Mouse (Mus musculus): ENCODE results near the gene Iqgap3. TPM values are rescaled to one million over a fixed set of nuclear protein-coding genes. Genes with fewer than 3 reads are reported as not detected.
A peak's percentile ranks its signal among the peaks of the same experiment; 100 is the strongest.

The Iqgap3 gene
- polyA plus RNA-seq, 1 experiment from 2014 or later = 11.2 TPM

DNA sequence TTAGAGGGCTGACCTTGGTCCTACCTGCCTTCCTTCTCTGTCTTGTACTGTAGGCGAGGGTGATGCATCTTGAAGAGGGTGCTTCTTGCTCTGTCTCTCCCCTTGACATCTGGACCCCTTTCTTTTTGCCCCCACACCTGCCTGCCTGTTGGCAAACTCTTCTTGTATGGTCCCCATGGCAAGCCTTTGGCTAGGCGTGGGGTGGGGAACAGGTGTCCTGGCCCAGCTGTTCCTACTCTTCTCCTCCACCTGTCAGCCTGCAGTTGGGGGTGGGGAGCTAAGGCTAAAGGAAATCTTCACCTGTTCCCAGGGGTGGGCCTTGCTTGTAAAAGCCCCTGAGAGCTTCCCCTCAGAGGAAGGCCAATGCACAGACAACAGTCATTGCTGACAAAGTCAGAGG lies 65.7 kb downstream of the Iqgap3 start:
- 50% methylated on average over 2 of the region's 2 CpGs for WGBS (ENCODE audit: insufficient replicate concordance)
- H3K4me1 ChIP-seq = peaks cover 99% of the 10 kb centered on the region
- H3K9me3 ChIP-seq (replicated peaks) = no peaks in the 10 kb centered on the region
- no peak overlapping the region for H3K4me3 ChIP-seq
- no peaks in the 10 kb centered on the region for H3K27me3 ChIP-seq (replicated peaks)
- H3K4me2 ChIP-seq = peak overlapping the region; percentile 95; the same call in 1 of the 2 replicates
- H3K36me3 ChIP-seq = peaks cover 18% of the 10 kb centered on the region; the same call in 1 of the 2 replicates
- peak overlapping the region; percentile 62; the same call in 1 of the 2 replicates for H3K27ac ChIP-seq
- ATAC-seq = no peak
- H3K9ac ChIP-seq = peak overlapping the region; percentile 40; the same call in 1 of the 2 replicates

DNA sequence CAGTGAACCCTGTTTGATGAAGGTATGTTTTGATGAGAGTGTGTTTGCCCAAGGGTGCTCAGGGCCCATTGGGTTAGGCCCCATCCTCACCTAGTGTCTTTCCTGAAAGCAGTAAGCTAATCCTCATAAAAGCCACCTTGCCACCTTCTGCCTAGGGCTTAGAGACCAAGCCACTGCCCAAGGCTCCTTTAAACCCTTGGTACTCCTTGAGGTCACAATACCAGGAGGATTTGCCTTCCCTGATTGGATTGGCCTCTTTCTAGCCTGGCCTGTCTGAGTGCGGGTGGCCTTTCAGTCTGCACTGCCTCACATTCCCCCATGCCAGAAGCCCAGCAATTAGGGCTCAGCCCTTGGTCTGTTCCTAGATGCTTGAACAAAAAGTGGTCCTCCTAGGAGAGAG lies 66.1 kb downstream of the Iqgap3 start:
- 88% methylated on average over 1 of the region's 1 CpGs for WGBS (ENCODE audit: insufficient replicate concordance)
- Histone ChIP-seq H3K27ac (peak overlapping the region; percentile 62), H3K4me2 (peak overlapping the region; percentile 40; the same call in 1 of the 2 replicates), H3K9me3 (replicated peaks) (no peaks in the 10 kb centered on the region), H3K4me3 (no peak overlapping the region), H3K27me3 (replicated peaks) (no peaks in the 10 kb centered on the region), H3K9ac (peak overlapping the region; percentile 40; the same call in 1 of the 2 replicates), H3K36me3 (peaks cover 18% of the 10 kb centered on the region; the same call in 1 of the 2 replicates), H3K4me1 (peaks cover 97% of the 10 kb centered on the region)
- no peak for ATAC-seq

DNA sequence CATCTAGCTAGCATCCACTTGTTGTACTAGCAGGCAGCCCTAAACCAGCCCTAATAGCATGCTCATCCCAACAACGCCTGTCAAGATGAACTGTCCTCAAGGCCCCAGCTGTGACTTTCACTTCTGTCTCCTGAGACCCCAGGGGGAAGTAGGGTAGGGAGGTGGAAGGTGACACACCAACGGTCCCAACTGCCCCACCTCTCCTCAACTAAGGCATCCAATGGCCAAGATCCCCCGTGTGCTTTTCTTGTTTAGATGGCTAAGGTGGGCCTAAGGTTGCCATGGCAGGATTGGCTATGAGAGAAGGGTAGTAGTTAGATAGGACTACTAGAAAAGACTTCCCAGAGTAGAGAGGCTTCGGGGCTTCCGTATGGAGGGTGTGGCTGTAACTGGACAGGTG lies 66.6 kb downstream of the Iqgap3 start:
- H3K36me3 ChIP-seq = peaks cover 18% of the 10 kb centered on the region; the same call in 1 of the 2 replicates
- WGBS (ENCODE audit: insufficient replicate concordance) = 47% methylated on average over 5 of the region's 5 CpGs
- peak overlapping the region; percentile 62; the same call in 1 of the 2 replicates for H3K27ac ChIP-seq
- peaks cover 95% of the 10 kb centered on the region for H3K4me1 ChIP-seq
- H3K27me3 ChIP-seq (replicated peaks) = no peaks in the 10 kb centered on the region
- no peak overlapping the region for H3K9ac ChIP-seq
- ATAC-seq = no peak
- peak overlapping the region; percentile 40 for H3K4me2 ChIP-seq
- H3K9me3 ChIP-seq (replicated peaks) = no peaks in the 10 kb centered on the region
- H3K4me3 ChIP-seq = no peak overlapping the region

DNA sequence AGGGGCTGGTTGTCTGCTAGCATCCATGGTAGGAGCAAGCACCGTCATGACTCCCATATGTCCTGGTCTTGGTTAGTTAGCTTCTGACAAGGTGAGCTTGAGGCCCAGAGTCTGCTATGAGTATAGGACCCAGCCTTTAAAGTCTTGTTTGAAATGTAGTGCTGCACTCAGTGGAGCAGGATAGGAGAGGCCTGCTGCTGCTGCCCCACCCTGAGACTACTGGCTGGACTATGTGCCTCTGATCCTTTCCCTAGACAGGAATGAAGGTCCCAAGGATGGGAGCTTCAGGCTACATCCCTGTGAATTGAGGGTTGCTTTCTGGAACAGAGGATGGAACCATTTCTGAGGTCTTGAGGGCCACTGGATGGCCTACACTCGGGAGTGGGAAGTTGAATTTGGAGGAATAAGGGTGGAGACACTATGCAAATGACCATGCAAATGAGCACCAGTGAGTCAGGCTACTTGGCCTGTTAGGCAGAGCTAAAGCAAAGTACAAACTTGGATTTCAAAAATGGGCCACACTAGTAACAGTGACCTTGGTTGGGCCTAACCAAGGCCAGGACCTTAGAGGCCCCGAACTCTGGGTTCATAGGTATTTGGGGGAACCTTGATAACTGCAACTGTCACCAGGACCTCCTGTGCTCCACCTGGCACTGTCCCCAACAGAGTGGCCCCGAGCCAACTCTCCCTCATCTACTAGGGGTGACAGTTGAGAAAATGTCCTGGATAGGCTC lies 67.2 kb downstream of the Iqgap3 start:
- Histone ChIP-seq H3K27ac (peak overlapping the region; percentile 62), H3K4me1 (peaks cover 89% of the 10 kb centered on the region), H3K4me2 (peak overlapping the region; percentile 40), H3K9me3 (replicated peaks) (no peaks in the 10 kb centered on the region), H3K4me3 (no peak overlapping the region), H3K9ac (no peak overlapping the region), H3K36me3 (peaks cover 18% of the 10 kb centered on the region; the same call in 1 of the 2 replicates), H3K27me3 (replicated peaks) (no peaks in the 10 kb centered on the region)
- 46% methylated on average over 4 of the region's 4 CpGs for WGBS (ENCODE audit: insufficient replicate concordance)
- ATAC-seq = 0 out of 2 replicates have a peak, but pooled peaks have one; percentile 19

DNA sequence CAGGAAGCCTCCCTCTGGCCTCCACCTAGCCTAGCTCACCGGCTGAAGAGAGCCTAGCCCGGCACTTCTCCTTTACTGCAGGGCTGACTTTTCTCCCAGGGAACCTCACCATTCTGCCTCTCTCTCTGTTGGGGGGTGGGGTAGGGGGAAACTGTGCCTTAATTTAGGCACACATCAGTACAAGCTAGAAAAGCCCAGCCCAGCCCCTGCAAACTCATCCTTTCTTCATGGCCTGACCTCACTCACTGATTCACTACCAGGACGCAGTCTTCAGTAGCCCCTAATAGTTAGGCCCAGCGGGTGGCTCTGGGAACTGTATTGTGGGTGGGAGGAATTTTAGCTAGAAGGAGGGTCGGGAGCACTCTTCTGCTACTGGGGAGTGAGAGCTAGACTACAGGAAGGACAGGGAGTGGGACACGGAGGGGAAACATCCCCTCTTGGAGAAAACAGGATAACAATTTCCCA lies 67.8 kb downstream of the Iqgap3 start:
- H3K9me3 ChIP-seq (replicated peaks) = no peaks in the 10 kb centered on the region
- no peak overlapping the region for H3K4me3 ChIP-seq
- no peak for ATAC-seq
- H3K9ac ChIP-seq = peak overlapping the region; percentile 57; the same call in 1 of the 2 replicates
- H3K36me3 ChIP-seq = peaks cover 18% of the 10 kb centered on the region; the same call in 1 of the 2 replicates
- peak overlapping the region; percentile 40 for H3K4me2 ChIP-seq
- no peaks in the 10 kb centered on the region for H3K27me3 ChIP-seq (replicated peaks)
- peak overlapping the region; percentile 42; the same call in 1 of the 2 replicates for H3K27ac ChIP-seq
- 26% methylated on average over 6 of the region's 6 CpGs for WGBS (ENCODE audit: insufficient replicate concordance)
- peaks cover 88% of the 10 kb centered on the region for H3K4me1 ChIP-seq

DNA sequence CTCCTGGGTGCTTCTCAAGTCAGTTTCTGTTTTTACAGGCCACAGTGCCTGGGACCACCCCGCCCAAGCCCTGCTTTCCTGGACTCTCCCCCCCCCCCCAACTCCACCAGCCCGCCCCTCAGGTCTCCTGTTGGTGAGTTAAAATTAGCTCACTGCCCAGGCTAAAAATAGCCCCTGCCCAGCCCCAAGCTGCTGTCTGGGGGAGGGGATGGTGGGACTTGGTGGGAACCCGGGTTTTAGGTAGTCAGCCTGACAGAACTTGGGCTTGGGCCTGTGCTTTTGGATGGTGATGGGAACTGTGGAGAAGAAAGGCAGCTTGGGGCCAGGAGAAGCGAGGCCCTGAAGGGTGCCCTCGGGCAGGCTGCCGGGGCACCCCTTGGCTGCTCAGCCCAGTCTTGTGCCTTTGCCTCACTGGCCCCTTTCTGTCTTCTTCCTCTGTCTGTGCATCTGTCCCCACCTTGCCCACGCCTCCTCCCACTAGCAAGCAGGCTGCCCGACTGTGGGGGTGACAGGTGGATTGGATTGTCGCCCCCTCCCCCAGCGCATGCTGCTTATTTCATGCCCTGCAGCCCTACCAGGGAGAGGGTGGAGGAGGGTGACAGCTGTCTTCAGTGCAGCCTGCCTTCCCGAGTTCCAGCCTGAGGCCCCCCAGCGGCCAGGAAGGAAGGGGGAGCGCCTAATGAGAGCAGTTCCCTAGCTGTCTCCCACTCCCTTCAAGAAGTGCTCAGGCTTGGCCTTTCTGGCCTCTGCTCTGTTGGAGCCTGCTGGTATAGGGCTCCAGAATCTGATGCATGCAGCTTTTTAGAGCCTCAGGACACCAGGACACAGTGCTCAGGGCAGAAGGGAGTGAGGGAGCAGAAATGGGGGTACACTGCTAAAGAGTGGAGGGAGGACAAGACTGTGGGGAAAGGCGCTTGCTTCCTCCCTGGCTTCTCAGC lies 68.6 kb downstream of the Iqgap3 start:
- peak overlapping the region; percentile 42 for H3K27ac ChIP-seq

DNA sequence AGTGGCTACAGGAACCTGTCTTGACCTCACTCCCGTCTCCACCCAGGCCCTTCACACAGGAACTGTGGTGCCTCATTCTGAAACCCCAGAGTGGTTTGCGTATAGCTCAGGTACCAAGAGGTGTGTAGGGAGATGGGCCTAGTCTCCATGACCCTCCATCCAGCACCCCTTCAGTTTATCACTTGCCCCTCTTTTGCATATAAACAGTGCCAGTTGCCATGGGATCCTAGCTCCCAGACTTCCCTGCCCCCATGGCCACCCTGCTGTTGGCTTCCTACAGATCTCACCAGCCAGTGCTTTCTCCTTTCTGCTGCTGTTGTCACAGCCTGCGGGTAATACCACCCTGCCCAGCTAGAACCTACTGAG lies 69.2 kb downstream of the Iqgap3 start:
- H3K27ac ChIP-seq = peak overlapping the region; percentile 38; the same call in 1 of the 2 replicates
- peaks cover 22% of the 10 kb centered on the region for H3K36me3 ChIP-seq
- ATAC-seq = no peak
- no peak overlapping the region for H3K4me3 ChIP-seq
- no peak overlapping the region for H3K4me2 ChIP-seq
- H3K9ac ChIP-seq = no peak overlapping the region
- 70% methylated on average over 3 of the region's 3 CpGs for WGBS (ENCODE audit: insufficient replicate concordance)
- H3K27me3 ChIP-seq (replicated peaks) = no peaks in the 10 kb centered on the region
- no peaks in the 10 kb centered on the region for H3K9me3 ChIP-seq (replicated peaks)
- H3K4me1 ChIP-seq = peaks cover 85% of the 10 kb centered on the region

More for the DNA sequence above, 68.6 kb downstream of the Iqgap3 start:
- H3K27me3 ChIP-seq (replicated peaks) = no peaks in the 10 kb centered on the region
- H3K36me3 ChIP-seq = peaks cover 21% of the 10 kb centered on the region
- no peak for ATAC-seq
- H3K4me1 ChIP-seq = peaks cover 85% of the 10 kb centered on the region
- H3K4me2 ChIP-seq = peak overlapping the region; percentile 40
- no peak overlapping the region for H3K4me3 ChIP-seq
- peak overlapping the region; percentile 57 for H3K9ac ChIP-seq
- no peaks in the 10 kb centered on the region for H3K9me3 ChIP-seq (replicated peaks)
- WGBS (ENCODE audit: insufficient replicate concordance) = 31% methylated on average over 14 of the region's 14 CpGs

DNA sequence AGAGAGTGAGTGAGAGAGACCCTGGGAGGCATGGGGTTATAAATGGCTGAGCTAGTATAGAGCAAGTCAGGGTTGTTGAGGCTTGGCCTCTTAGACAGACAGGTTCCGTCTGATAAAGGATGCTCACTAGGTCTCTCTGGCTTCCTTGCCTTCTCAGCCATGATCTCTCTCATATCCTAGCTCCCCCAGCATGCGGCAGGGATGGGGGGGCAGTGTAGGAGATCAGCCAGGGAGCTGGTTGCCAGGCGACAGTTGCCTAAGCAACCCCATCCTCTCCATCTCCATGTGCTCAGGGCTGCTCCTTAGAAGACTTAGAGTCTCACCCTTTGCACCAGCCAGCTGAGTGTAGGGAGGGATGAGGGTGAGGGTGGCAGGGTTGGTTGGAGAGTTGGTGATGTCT lies 70.3 kb downstream of the Iqgap3 start:
- Histone ChIP-seq H3K4me2 (no peak overlapping the region), H3K27ac (no peak overlapping the region), H3K9ac (no peak overlapping the region), H3K9me3 (replicated peaks) (no peaks in the 10 kb centered on the region), H3K4me3 (no peak overlapping the region), H3K27me3 (replicated peaks) (no peaks in the 10 kb centered on the region), H3K36me3 (peaks cover 31% of the 10 kb centered on the region), H3K4me1 (peaks cover 84% of the 10 kb centered on the region)
- 65% methylated on average over 3 of the region's 3 CpGs for WGBS (ENCODE audit: insufficient replicate concordance)
- no peak for ATAC-seq

DNA sequence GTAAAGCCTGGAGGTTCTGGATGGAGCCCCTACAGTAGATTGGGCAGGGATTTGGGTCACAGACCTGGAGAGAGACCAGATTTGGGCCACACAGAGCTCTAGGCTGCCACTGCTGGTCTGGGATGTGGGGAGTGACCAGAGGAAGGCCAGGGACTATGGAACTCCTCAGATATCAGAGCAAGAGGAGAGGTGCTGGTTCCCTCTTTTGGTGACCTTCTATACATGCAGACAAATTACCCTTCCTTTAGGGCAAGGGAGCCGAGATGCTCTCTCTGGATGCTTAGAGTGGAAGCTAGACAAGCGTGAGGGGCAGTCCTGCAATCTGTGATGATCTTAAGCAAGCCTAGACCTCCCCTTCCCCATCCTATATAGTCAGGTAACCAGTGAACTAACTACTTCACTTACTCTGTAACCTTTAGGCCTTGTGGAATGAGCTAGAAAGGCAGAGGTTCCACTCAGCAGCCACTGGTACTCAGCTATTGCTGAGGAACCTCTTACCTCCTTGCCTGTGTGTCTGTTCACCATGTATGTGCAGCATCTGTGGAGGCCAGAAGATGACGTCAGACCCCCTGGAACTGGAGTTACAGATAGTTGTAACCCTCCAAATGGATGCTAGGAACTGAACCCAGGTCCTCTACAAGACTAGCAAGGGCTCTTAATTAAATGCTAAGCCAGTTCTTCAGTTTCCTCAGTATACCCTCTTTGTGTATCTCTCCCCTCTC lies 71.7 kb downstream of the Iqgap3 start:
- Histone ChIP-seq H3K27me3 (replicated peaks) (no peaks in the 10 kb centered on the region), H3K36me3 (peaks cover 41% of the 10 kb centered on the region), H3K27ac (no peak overlapping the region), H3K9me3 (replicated peaks) (no peaks in the 10 kb centered on the region), H3K4me2 (no peak overlapping the region), H3K4me3 (no peak overlapping the region), H3K4me1 (peaks cover 74% of the 10 kb centered on the region), H3K9ac (no peak overlapping the region)
- 60% methylated on average over 3 of the region's 3 CpGs for WGBS (ENCODE audit: insufficient replicate concordance)
- no peak for ATAC-seq

DNA sequence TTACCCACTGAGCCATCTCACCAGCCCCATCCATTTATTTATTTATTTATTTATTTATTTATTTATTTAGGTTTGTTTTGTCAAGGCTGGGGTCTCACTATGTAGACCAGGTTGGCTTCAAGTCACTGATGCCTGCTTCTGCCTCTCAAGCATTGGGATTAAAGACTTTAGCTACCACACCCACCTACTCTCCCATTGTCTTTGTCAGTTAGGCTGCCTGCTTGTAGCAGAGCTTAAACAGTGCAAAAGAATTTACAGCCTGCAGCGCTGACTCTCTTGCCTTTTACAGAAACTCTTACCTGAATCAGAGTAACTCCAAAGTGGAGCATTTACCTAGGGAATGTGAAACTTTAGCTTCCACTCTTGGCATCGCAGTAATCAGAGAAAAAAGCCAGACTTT lies 72.5 kb downstream of the Iqgap3 start:
- Histone ChIP-seq H3K4me1 (peaks cover 66% of the 10 kb centered on the region), H3K27me3 (replicated peaks) (no peaks in the 10 kb centered on the region), H3K4me2 (no peak overlapping the region), H3K27ac (no peak overlapping the region), H3K9me3 (replicated peaks) (no peaks in the 10 kb centered on the region), H3K9ac (no peak overlapping the region), H3K36me3 (peaks cover 49% of the 10 kb centered on the region), H3K4me3 (no peak overlapping the region)
- no peak for ATAC-seq
- 70% methylated on average over 2 of the region's 2 CpGs for WGBS (ENCODE audit: insufficient replicate concordance)

DNA sequence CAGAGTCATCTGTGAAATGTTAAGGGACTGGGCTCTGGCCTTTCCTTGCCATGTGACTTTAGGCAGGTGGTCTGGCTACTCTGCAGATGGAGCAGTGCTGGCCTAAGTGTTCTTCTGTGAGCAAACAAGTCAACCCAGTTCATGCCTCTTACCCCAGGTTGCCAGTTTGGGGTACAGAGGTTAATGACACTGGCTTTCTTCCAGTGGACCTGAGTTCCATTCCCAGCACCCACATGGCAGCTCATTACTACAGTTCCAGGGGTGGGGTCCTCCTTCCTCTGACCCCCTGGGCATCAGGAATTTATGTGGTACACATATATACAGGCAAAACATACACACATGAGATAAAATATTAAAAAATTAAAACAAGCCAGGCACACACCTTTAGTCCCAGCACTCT lies 75.0 kb downstream of the Iqgap3 start:
- no peak for ATAC-seq
- Histone ChIP-seq H3K4me1 (peaks cover 40% of the 10 kb centered on the region), H3K27me3 (replicated peaks) (no peaks in the 10 kb centered on the region), H3K36me3 (peaks cover 70% of the 10 kb centered on the region), H3K9ac (no peak overlapping the region), H3K4me2 (no peak overlapping the region), H3K9me3 (replicated peaks) (no peaks in the 10 kb centered on the region), H3K27ac (no peak overlapping the region), H3K4me3 (no peak overlapping the region)

Measured in liver, embryonic 12.5 days (tissue).